Mouse (Mus musculus): ENCODE data around the gene Ssr2. TPM values are rescaled to one million over a fixed set of nuclear protein-coding genes. Genes with fewer than 3 reads are reported as not detected.

Gene Ssr2
- polyA plus RNA-seq, 1 experiment from 2014 or later, result 220 TPM

GRCm38 (mm10) chr3:88544955-88545591, 30.6 kb upstream of the Ssr2 start:
- 60% methylated on average over 20 of the region's 20 CpGs for WGBS
- Histone ChIP-seq H3K4me2 (ENCODE audit: low read depth, severe bottlenecking) (no peak overlapping the region), H3K4me1 (ENCODE audit: control insufficient read depth, insufficient read depth, low read length) (peaks cover 5% of the 10 kb centered on the region; the same call in 1 of the 2 replicates), H3K36me3 (ENCODE audit: control insufficient read depth, insufficient read depth, low read length) (peaks cover 3% of the 10 kb centered on the region; the same call in 1 of the 2 replicates), H3K27me3 (ENCODE audit: control insufficient read depth, insufficient read depth, low read length) (no peaks in the 10 kb centered on the region), H3K9ac (ENCODE audit: low read length) (no peak overlapping the region), H3K9me3 (ENCODE audit: control insufficient read depth, low read length) (no peaks in the 10 kb centered on the region), H3K27ac (replicated peaks; ENCODE audit: low read depth, low read length) (no peak overlapping the region), H3K4me3 (ENCODE audit: low read depth, low read length) (no peak overlapping the region)
- ATAC-seq (ENCODE audit: insufficient number of reproducible peaks, low FRiP score, low TSS enrichment, low read depth) (no peak), DNase-seq (ENCODE audit: low spot score) (no peak)

- no peaks in the 10 kb centered on the region for H3K27me3 ChIP-seq (ENCODE audit: control insufficient read depth, insufficient read depth, low read length)
- no peak overlapping the region for H3K4me2 ChIP-seq (ENCODE audit: low read depth, severe bottlenecking)
- H3K4me3 ChIP-seq (ENCODE audit: low read depth, low read length), result no peak overlapping the region
- ATAC-seq (ENCODE audit: insufficient number of reproducible peaks, low FRiP score, low TSS enrichment, low read depth) (no peak), DNase-seq (ENCODE audit: low spot score) (no peak)
- WGBS, result 74% methylated on average over 6 of the region's 6 CpGs
- no peaks in the 10 kb centered on the region for H3K9me3 ChIP-seq (ENCODE audit: control insufficient read depth, low read length)
- H3K4me1 ChIP-seq (ENCODE audit: control insufficient read depth, insufficient read depth, low read length), result peaks cover 5% of the 10 kb centered on the region; the same call in 1 of the 2 replicates
- H3K36me3 ChIP-seq (ENCODE audit: control insufficient read depth, insufficient read depth, low read length), result no peaks in the 10 kb centered on the region
- no peak overlapping the region for H3K27ac ChIP-seq (replicated peaks; ENCODE audit: low read depth, low read length)
- H3K9ac ChIP-seq (ENCODE audit: low read length), result no peak overlapping the region
These were observed 28.8 kb upstream of the Ssr2 start for GRCm38 (mm10) chr3:88546674-88547418.

- Histone ChIP-seq H3K4me2 (ENCODE audit: low read depth, severe bottlenecking) (no peak within 1 kb of the TSS), H3K27me3 (ENCODE audit: control insufficient read depth, insufficient read depth, low read length) (no peaks in the 10 kb centered on the region), H3K27ac (replicated peaks; ENCODE audit: low read depth, low read length) (no peak within 1 kb of the TSS), H3K36me3 (ENCODE audit: control insufficient read depth, insufficient read depth, low read length) (no peaks in the 10 kb centered on the region), H3K4me1 (ENCODE audit: control insufficient read depth, insufficient read depth, low read length) (peaks cover 7% of the 10 kb centered on the region), H3K4me3 (ENCODE audit: low read depth, low read length) (0 out of 2 replicates have a peak within 1 kb of the TSS, but pooled peaks have one; percentile 6), H3K9me3 (ENCODE audit: control insufficient read depth, low read length) (no peaks in the 10 kb centered on the region), H3K9ac (ENCODE audit: low read length) (no peak within 1 kb of the TSS)
- DNase-seq (ENCODE audit: low spot score) (no peak), ATAC-seq (ENCODE audit: insufficient number of reproducible peaks, low FRiP score, low TSS enrichment, low read depth) (no peak)
- 42% methylated on average over 18 of the region's 18 CpGs for WGBS
These were observed 27.3 kb upstream of the Ssr2 start, which contains the start of gene Rab25 for GRCm38 (mm10) chr3:88548180-88548917. Gene Rab25, minus strand, starts transcription at chr3:88548300.

GRCm38 (mm10) chr3:88551586-88551985, 24.1 kb upstream of the Ssr2 start:
- H3K27ac ChIP-seq (replicated peaks; ENCODE audit: low read depth, low read length), result no peak overlapping the region
- no peak overlapping the region for H3K4me3 ChIP-seq (ENCODE audit: low read depth, low read length)
- H3K27me3 ChIP-seq (ENCODE audit: control insufficient read depth, insufficient read depth, low read length), result no peaks in the 10 kb centered on the region
- DNase-seq (ENCODE audit: low spot score) (no peak), ATAC-seq (ENCODE audit: insufficient number of reproducible peaks, low FRiP score, low TSS enrichment, low read depth) (no peak)
- peaks cover 7% of the 10 kb centered on the region for H3K4me1 ChIP-seq (ENCODE audit: control insufficient read depth, insufficient read depth, low read length)
- no peak overlapping the region for H3K4me2 ChIP-seq (ENCODE audit: low read depth, severe bottlenecking)
- H3K9ac ChIP-seq (ENCODE audit: low read length), result no peak overlapping the region
- H3K9me3 ChIP-seq (ENCODE audit: control insufficient read depth, low read length), result no peaks in the 10 kb centered on the region
- H3K36me3 ChIP-seq (ENCODE audit: control insufficient read depth, insufficient read depth, low read length), result peaks cover 8% of the 10 kb centered on the region
- WGBS, result 89% methylated on average over 4 of the region's 4 CpGs

- H3K36me3 ChIP-seq (ENCODE audit: control insufficient read depth, insufficient read depth, low read length), result peaks cover 12% of the 10 kb centered on the region
- H3K27ac ChIP-seq (replicated peaks; ENCODE audit: low read depth, low read length), result 0 out of 2 replicates have a peak overlapping the region, but pooled peaks have one; percentile 53
These were observed 23.5 kb upstream of the Ssr2 start for GRCm38 (mm10) chr3:88552082-88552645.

GRCm38 (mm10) chr3:88552676-88553524, 22.8 kb upstream of the Ssr2 start, which contains the start of gene Lamtor2:
Gene Lamtor2, minus strand, starts transcription at chr3:88553074.
- Histone ChIP-seq H3K4me3 (ENCODE audit: low read depth, low read length) (peak within 1 kb of the TSS; percentile 85), H3K27me3 (ENCODE audit: control insufficient read depth, insufficient read depth, low read length) (no peaks in the 10 kb centered on the region), H3K4me1 (ENCODE audit: control insufficient read depth, insufficient read depth, low read length) (peaks cover 7% of the 10 kb centered on the region), H3K9ac (ENCODE audit: low read length) (peak within 1 kb of the TSS; percentile 87), H3K27ac (replicated peaks; ENCODE audit: low read depth, low read length) (peak within 1 kb of the TSS; percentile 90), H3K4me2 (ENCODE audit: low read depth, severe bottlenecking) (peak within 1 kb of the TSS; percentile 77), H3K36me3 (ENCODE audit: control insufficient read depth, insufficient read depth, low read length) (peaks cover 12% of the 10 kb centered on the region), H3K9me3 (ENCODE audit: control insufficient read depth, low read length) (no peaks in the 10 kb centered on the region)
- under 1% methylated on average over 48 of the region's 48 CpGs for WGBS
- ATAC-seq (ENCODE audit: insufficient number of reproducible peaks, low FRiP score, low TSS enrichment, low read depth), result peak; percentile 89
- DNase-seq (ENCODE audit: low spot score), result peak; percentile 99

More at GRCm38 (mm10) chr3:88552082-88552645, 23.5 kb upstream of the Ssr2 start:
- DNase-seq (ENCODE audit: low spot score) (no peak), ATAC-seq (ENCODE audit: insufficient number of reproducible peaks, low FRiP score, low TSS enrichment, low read depth) (no peak)
- Histone ChIP-seq H3K27me3 (ENCODE audit: control insufficient read depth, insufficient read depth, low read length) (no peaks in the 10 kb centered on the region), H3K4me3 (ENCODE audit: low read depth, low read length) (peak overlapping the region; percentile 85), H3K4me2 (ENCODE audit: low read depth, severe bottlenecking) (peak overlapping the region; percentile 77), H3K9me3 (ENCODE audit: control insufficient read depth, low read length) (no peaks in the 10 kb centered on the region), H3K4me1 (ENCODE audit: control insufficient read depth, insufficient read depth, low read length) (peaks cover 7% of the 10 kb centered on the region), H3K9ac (ENCODE audit: low read length) (peak overlapping the region; percentile 71)
- WGBS, result 25% methylated on average over 16 of the region's 16 CpGs

- no peaks in the 10 kb centered on the region for H3K27me3 ChIP-seq (ENCODE audit: control insufficient read depth, insufficient read depth, low read length)
- under 1% methylated on average over 26 of the region's 37 CpGs for WGBS
- peaks cover 14% of the 10 kb centered on the region for H3K36me3 ChIP-seq (ENCODE audit: control insufficient read depth, insufficient read depth, low read length)
- H3K4me1 ChIP-seq (ENCODE audit: control insufficient read depth, insufficient read depth, low read length), result peaks cover 7% of the 10 kb centered on the region
- peak within 1 kb of the TSS; percentile 90 for H3K27ac ChIP-seq (replicated peaks; ENCODE audit: low read depth, low read length)
- peak within 1 kb of the TSS; percentile 85 for H3K4me3 ChIP-seq (ENCODE audit: low read depth, low read length)
- DNase-seq (ENCODE audit: low spot score), result peak; percentile 96
- H3K4me2 ChIP-seq (ENCODE audit: low read depth, severe bottlenecking), result peak within 1 kb of the TSS; percentile 77
- H3K9me3 ChIP-seq (ENCODE audit: control insufficient read depth, low read length), result no peaks in the 10 kb centered on the region
- ATAC-seq (ENCODE audit: insufficient number of reproducible peaks, low FRiP score, low TSS enrichment, low read depth), result peak; percentile 85
- peak within 1 kb of the TSS; percentile 87 for H3K9ac ChIP-seq (ENCODE audit: low read length)
These were observed 22.2 kb upstream of the Ssr2 start, which contains the start of gene Ubqln4 for GRCm38 (mm10) chr3:88553525-88553879. Gene Ubqln4, plus strand, starts transcription at chr3:88553758.
